Mouse (Mus musculus): ENCODE measurements at regions not wholly inside any gene's neighbourhood (a gene's known extent, or its start where the extent isn't known, plus 50 kb on each side); places are given as distances from the start of the nearest gene placed in this dataset.

GRCm38 (mm10) chr15:96898285-96898684 lies 157.5 kb downstream of the Slc38a4 start:
- no peak for TF ChIP-seq CTCF (IDR thresholded peaks at IDR 0.05; ENCODE audit: insufficient read depth, low read depth, low read length)
- TF ChIP-seq POLR2A (IDR thresholded peaks at IDR 0.05; ENCODE audit: insufficient read depth, low read depth, low read length), result no peak

Measured in olfactory bulb, adult 2 months (tissue).